Mouse (Mus musculus) midbrain, embryonic 16.5 days (tissue): ENCODE results near the gene Alk. TPM values are rescaled to one million over a fixed set of nuclear protein-coding genes. Genes with fewer than 3 reads are reported as not detected.

Experiments used
- ATAC-seq: fragments of 200-750 bp; cut with Nextera tagmentation; 2 replicates; pipeline ENCODE4 v1.8.0; 2017; ENCODE audit warnings: moderate TSS enrichment
- H3K27ac ChIP-seq: fragments of 300-500 bp; sonication (generic); 2 replicates; pipeline ENCODE4 v1.5.1; 2014; ENCODE audit warnings: mild to moderate bottlenecking, low read length, mixed read lengths
- H3K27me3 ChIP-seq: fragments of 300-500 bp; sonication (generic); 2 replicates; pipeline ENCODE4 v1.6.1; 2014; ENCODE audit warnings: low read depth, low read length, mixed read lengths; ENCODE audit not compliant: control insufficient read depth, insufficient read depth
- H3K36me3 ChIP-seq: fragments of 300-500 bp; sonication (generic); 2 replicates; pipeline ENCODE4 v1.6.1; 2014; ENCODE audit warnings: mild to moderate bottlenecking, low read length, moderate library complexity, mixed read lengths; ENCODE audit not compliant: control insufficient read depth, insufficient read depth
- H3K4me1 ChIP-seq: fragments of 300-500 bp; sonication (generic); 2 replicates; pipeline ENCODE4 v1.6.1; 2014; ENCODE audit warnings: mild to moderate bottlenecking, low read length, mixed read lengths; ENCODE audit not compliant: control insufficient read depth, insufficient read depth
- H3K4me2 ChIP-seq: fragments of 300-500 bp; sonication (generic); 2 replicates; pipeline ENCODE4 v1.6.1; 2014; ENCODE audit warnings: mild to moderate bottlenecking, low read length, mixed read lengths
- H3K4me3 ChIP-seq: fragments of 300-500 bp; sonication (generic); 2 replicates; pipeline ENCODE4 v1.5.1; 2014; ENCODE audit warnings: low read depth, mild to moderate bottlenecking, low read length, moderate library complexity, mixed read lengths
- H3K9ac ChIP-seq: fragments of 300-500 bp; sonication (generic); 2 replicates; pipeline ENCODE4 v1.6.1; 2014; ENCODE audit warnings: low read depth, low read length, mixed read lengths
- H3K9me3 ChIP-seq: fragments of 300-500 bp; sonication (generic); replicated peaks from 2 replicates; pipeline ENCODE4 v1.6.1; 2014; ENCODE audit warnings: mild to moderate bottlenecking, low read length, mixed read lengths; ENCODE audit not compliant: control insufficient read depth, poor library complexity, severe bottlenecking
- WGBS: fragments of 180-500 bp; shearing (Covaris S2); extraction: QIAGEN DNeasy Blood & Tissue Kit; methylation state at CpG from one replicate; pipeline ENCODE4 v1.1.7; 2014; 5-methylcytosine and 5-hydroxymethylcytosine counted together
- polyA plus RNA-seq: library from polyadenylated mRNA; unstranded; fragments of >200 nt; fragmentation: Nextera tagmentation; extraction: Ambion mirVana; gene quantifications from 2 replicates; pipeline ENCODE4 v1.2.1, GENCODE M21; 2015

The Alk gene
- polyA plus RNA-seq, 1 experiment from 2014 or later, result 7.6 TPM

- Histone ChIP-seq H3K9me3 (no peaks in the 10 kb centered on the region), H3K4me3 (no peak overlapping the region), H3K36me3 (no peaks in the 10 kb centered on the region), H3K27ac (no peak overlapping the region), H3K4me2 (no peak overlapping the region), H3K4me1 (no peaks in the 10 kb centered on the region), H3K9ac (no peak overlapping the region), H3K27me3 (no peaks in the 10 kb centered on the region)
- no peak for ATAC-seq
- WGBS, result 79% methylated on average over 1 of the region's 1 CpGs
Measured at GRCm38 (mm10) chr17:72560771-72561170, 43.7 kb downstream of the Alk start.

GRCm38 (mm10) chr17:72557029-72557735 lies 47.2 kb downstream of the Alk start:
- no peaks in the 10 kb centered on the region for H3K9me3 ChIP-seq
- ATAC-seq, result no peak
- WGBS, result 49% methylated on average over 6 of the region's 6 CpGs
- H3K9ac ChIP-seq, result no peak overlapping the region
- no peaks in the 10 kb centered on the region for H3K4me1 ChIP-seq
- H3K4me2 ChIP-seq, result no peak overlapping the region
- no peaks in the 10 kb centered on the region for H3K36me3 ChIP-seq
- H3K27ac ChIP-seq, result no peak overlapping the region
- H3K4me3 ChIP-seq, result no peak overlapping the region
- no peaks in the 10 kb centered on the region for H3K27me3 ChIP-seq

- 58% methylated on average over 4 of the region's 4 CpGs for WGBS
- no peak overlapping the region for H3K27ac ChIP-seq
Measured at GRCm38 (mm10) chr17:72546274-72546673, 58.2 kb downstream of the Alk start.

GRCm38 (mm10) chr17:72535304-72535703 lies 69.1 kb downstream of the Alk start:
- ATAC-seq, result no peak
- no peak overlapping the region for H3K4me2 ChIP-seq
- WGBS, result 95% methylated on average over 6 of the region's 6 CpGs

More at GRCm38 (mm10) chr17:72546274-72546673, 58.2 kb downstream of the Alk start:
- H3K9ac ChIP-seq, result no peak overlapping the region
- no peak overlapping the region for H3K4me2 ChIP-seq
- peak; percentile 76 for ATAC-seq
- no peaks in the 10 kb centered on the region for H3K27me3 ChIP-seq
- H3K4me1 ChIP-seq, result no peaks in the 10 kb centered on the region
- H3K9me3 ChIP-seq, result no peaks in the 10 kb centered on the region
- H3K4me3 ChIP-seq, result no peak overlapping the region
- H3K36me3 ChIP-seq, result no peaks in the 10 kb centered on the region

GRCm38 (mm10) chr17:72532266-72532665 lies 72.2 kb downstream of the Alk start:
- Histone ChIP-seq H3K27me3 (no peaks in the 10 kb centered on the region), H3K27ac (no peak overlapping the region), H3K9ac (no peak overlapping the region), H3K4me1 (no peaks in the 10 kb centered on the region), H3K36me3 (no peaks in the 10 kb centered on the region), H3K9me3 (peaks cover under 1% of the 10 kb centered on the region; the same call in 1 of the 2 replicates), H3K4me3 (no peak overlapping the region), H3K4me2 (no peak overlapping the region)
- ATAC-seq, result no peak
- WGBS, result 84% methylated on average over 6 of the region's 6 CpGs

More at GRCm38 (mm10) chr17:72535304-72535703, 69.1 kb downstream of the Alk start:
- Histone ChIP-seq H3K4me3 (no peak overlapping the region), H3K4me1 (no peaks in the 10 kb centered on the region), H3K9me3 (peaks cover 5% of the 10 kb centered on the region; the same call in 1 of the 2 replicates), H3K9ac (no peak overlapping the region), H3K36me3 (no peaks in the 10 kb centered on the region), H3K27me3 (no peaks in the 10 kb centered on the region), H3K27ac (no peak overlapping the region)

- no peak overlapping the region for H3K9ac ChIP-seq
- 96% methylated on average over 8 of the region's 8 CpGs for WGBS
- H3K4me2 ChIP-seq, result no peak overlapping the region
- H3K9me3 ChIP-seq, result no peaks in the 10 kb centered on the region
- no peak overlapping the region for H3K27ac ChIP-seq
- no peaks in the 10 kb centered on the region for H3K36me3 ChIP-seq
- H3K4me1 ChIP-seq, result no peaks in the 10 kb centered on the region
- H3K27me3 ChIP-seq, result no peaks in the 10 kb centered on the region
- H3K4me3 ChIP-seq, result no peak overlapping the region
- no peak for ATAC-seq
Measured at GRCm38 (mm10) chr17:72528481-72528880, 75.9 kb downstream of the Alk start.

DNA sequence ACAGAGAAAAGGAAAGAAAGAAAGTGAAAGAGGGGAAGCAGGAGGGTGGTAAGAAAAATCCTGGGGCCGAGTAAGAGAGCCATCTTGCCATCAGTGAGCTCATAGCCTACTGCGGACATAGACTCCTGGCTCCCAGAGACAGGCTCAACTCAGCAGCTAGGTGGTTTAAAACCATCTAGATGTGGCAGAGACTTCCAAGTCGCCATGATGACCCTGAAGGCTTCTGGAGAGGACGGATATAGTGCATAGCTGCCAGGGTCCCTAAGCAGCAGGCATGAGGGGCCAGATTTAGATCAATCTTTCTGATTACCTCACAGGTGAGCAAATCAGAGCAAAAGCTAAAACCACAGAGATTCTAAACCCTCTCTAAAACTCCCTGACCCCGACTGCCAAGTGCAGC lies 76.9 kb downstream of the Alk start:
- Histone ChIP-seq H3K4me1 (no peaks in the 10 kb centered on the region), H3K27ac (no peak overlapping the region), H3K27me3 (no peaks in the 10 kb centered on the region), H3K4me2 (no peak overlapping the region), H3K4me3 (no peak overlapping the region), H3K9ac (no peak overlapping the region), H3K36me3 (no peaks in the 10 kb centered on the region), H3K9me3 (no peaks in the 10 kb centered on the region)
- ATAC-seq, result no peak
- 75% methylated on average over 5 of the region's 5 CpGs for WGBS

DNA sequence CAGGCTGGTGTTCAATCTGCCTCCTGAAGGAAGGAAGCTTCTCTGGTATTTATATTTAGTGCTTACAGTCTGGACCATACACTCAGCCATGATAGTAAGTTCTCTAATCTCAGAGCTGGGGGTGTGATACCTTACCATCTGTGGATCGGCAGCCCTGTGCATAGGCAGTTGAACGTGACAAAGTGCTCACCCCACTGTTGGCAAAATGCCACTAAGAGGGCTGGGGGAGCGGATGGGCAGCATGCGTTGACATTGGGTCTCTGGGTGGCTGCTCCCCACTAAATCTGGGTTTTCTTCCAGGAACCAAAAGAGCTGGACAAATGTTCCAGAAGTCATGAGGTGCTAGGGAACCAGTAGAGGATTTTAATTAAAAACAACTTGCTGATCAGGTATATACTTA lies 78.1 kb downstream of the Alk start:
- Histone ChIP-seq H3K9me3 (no peaks in the 10 kb centered on the region), H3K4me1 (no peaks in the 10 kb centered on the region), H3K27ac (no peak overlapping the region), H3K9ac (no peak overlapping the region), H3K36me3 (no peaks in the 10 kb centered on the region), H3K27me3 (no peaks in the 10 kb centered on the region), H3K4me3 (no peak overlapping the region), H3K4me2 (no peak overlapping the region)
- WGBS, result 83% methylated on average over 4 of the region's 4 CpGs
- ATAC-seq, result no peak

- no peak overlapping the region for H3K27ac ChIP-seq
- H3K4me3 ChIP-seq, result no peak overlapping the region
- ATAC-seq, result no peak
- H3K4me2 ChIP-seq, result no peak overlapping the region
- 97% methylated on average over 3 of the region's 3 CpGs for WGBS
- H3K9ac ChIP-seq, result no peak overlapping the region
- no peaks in the 10 kb centered on the region for H3K36me3 ChIP-seq
- no peaks in the 10 kb centered on the region for H3K9me3 ChIP-seq
- no peaks in the 10 kb centered on the region for H3K4me1 ChIP-seq
- H3K27me3 ChIP-seq, result no peaks in the 10 kb centered on the region
Measured at GRCm38 (mm10) chr17:72524839-72525238, 79.6 kb downstream of the Alk start.
